Mouse (Mus musculus): ENCODE measurements at regions not wholly inside any gene's neighbourhood (a gene's known extent, or its start where the extent isn't known, plus 50 kb on each side); places are given as distances from the start of the nearest gene placed in this dataset.

DNA sequence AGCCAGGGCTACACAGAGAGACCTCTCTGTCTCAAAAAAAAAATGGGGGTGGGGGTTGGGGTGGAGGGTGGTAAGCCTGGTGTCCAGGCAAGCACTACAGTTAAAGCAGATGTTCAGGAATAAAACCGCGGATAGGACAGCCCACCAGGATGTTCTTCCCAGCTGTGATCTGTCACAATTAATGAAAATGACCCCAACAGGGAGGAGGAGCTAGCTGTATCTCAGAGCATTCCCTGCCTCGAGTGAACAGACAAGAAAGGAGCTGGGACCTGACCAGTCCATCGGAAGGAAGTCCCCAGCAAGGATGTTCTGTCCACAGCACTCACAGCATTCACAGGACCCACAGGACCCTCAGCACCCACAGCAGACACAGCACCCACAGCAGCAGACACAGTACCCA is 80.4 kb downstream of the Utp6 start:
- intact Hi-C loops (cut with DNase I): no loop called here
- no peak for DNase-seq

DNA sequence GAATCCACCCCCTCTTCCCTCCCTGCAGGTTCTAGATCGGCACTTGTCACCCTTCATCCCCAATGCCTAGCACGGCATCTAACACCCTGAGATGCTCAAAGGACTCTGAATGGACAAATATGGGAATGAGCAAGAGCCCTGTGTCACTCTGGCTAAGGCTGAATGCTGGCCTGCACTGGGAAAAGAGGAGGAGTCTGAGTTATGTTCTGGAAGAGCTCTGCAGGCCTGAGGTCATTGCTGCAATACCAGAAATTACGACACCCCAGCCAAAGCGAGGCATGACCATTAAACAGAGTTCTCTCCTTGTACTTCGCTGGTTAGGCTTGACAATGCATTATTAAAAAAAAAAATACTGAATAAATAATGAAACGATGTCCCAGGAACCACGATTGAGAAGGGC is 84.1 kb downstream of the Utp6 start:
- peak; percentile 28 to 36 for DNase-seq
- intact Hi-C loops (cut with DNase I): no loop called here

DNA sequence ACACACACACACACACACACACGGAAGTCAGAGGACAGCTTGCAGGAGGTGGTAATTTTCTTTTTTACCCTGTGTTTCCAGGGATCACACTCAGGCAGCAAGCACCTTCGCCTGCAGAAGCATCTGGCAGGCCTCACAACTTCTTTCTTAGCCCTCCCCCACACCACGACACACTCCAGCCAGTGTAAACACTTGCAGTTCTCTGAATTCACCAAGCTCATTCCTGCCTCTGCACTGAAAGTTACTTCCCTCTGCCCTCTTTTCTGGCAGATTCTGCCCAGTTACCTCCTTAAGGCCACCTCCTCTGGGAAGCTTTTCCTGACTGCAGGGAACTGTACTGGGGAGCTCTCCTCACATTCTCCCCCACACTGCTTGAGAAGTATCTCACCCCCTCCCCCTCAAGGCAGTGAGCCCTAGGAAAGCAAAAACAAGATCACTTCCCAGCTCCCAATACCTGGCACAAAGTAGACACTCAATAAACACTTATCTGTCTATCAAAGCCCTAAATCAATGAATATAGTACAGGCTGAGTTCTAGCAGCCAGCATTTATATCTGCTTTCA is 84.9 kb downstream of the Utp6 start:
- no peak for DNase-seq
- intact Hi-C loops (cut with DNase I): no loop called here

DNA sequence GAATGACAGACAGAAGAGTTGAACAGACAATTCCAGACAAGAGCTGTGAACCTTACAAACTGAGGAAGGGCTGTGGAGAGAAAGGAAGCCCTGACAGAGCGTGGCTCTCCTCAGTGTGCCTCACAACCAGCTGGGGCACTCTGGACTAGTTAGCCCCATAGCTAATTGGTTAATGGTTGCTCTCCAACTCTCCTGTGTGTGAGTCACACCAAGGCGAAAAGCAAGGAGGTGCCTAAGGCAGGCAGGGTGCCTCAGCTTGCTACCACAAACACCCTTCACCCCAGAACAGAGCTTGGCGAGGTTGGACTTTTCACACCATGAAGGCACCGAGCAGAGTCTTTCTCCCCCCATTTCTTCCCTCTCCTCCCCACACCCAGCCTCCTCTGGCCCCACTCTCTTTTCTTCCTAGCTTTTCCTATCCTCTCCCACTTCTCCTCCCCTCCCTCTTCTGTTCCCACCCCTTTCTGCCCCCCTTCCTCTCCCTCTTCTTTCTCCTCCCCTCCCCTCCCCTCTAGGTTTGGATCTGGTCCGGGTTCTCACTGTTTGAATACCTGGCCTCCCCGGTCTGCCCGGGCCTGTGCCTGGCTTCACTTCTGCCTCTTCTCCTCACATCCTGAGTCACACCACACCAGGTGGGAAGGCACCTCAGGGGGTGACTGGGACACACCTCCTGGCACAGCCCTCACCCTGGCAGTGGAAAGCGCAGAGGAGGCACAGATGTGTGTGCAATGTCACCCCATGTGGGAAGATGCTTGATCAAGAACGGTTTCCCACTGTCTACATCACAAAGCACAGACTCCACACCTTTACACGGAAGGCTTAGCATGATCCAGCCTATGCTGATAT is 90.2 kb downstream of the Utp6 start:
- DNase-seq: no peak
- intact Hi-C loops (cut with DNase I): no loop called here

DNA sequence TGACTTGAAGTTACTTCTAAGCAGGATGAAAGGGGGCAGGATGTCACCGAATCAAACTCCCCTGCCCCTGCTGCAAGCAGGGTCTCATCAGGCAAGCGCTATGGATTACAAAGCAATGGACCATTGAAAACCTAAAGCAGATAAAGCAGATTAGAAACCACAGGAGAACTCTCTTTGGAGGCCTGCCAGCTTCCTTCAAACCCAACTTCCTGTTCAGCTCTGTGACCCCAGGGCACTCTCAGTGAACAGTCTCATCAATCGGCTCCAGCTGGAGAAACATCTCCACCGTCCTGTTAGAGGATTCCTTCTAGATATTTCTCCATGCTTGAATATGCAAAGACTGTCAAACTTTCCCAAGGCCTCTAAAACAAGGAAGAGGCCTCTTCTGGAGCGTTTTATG is 92.0 kb downstream of the Utp6 start:
- peak; percentile 34 to 36 for DNase-seq
- intact Hi-C loops (cut with DNase I): no loop called here

DNA sequence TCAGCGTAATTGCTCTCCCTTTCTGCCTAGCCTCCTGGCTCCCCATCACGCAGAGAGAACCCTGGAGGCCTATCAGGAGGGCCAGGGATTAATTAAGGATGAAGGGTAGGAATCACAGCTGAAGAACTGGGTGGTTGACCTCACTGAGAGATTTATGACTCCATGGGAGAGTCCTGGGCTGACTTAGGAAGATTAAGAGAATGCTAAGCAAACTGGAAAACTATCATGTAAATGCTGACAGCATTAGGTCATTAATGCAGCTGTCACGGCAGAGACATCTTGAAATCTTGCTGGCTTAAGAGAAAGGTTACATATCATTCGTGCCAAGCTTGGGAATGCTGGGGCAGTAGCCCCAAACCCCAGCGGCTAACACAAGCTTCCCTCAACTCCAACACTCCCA is 93.2 kb downstream of the Utp6 start:
- intact Hi-C loops (cut with DNase I): no loop called here
- no peak for DNase-seq

DNA sequence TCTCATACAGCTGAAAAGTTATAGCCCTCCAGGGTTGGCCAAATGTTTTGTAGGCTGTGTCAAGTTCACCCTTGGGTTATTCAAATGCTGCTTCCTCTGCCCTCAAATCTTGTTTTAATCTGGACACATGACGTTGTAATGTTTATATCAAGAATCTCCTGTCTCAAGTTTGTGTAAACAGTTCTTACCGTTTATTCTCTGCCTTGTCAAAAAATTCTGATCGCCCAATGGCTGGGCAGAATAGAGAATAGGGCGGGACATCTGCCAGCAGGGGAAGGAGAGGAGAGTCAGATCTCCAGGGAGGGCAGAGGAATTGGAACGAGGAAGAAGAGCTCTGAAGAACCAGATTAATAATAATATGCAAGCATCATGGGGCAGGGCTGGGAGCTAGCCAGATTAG is 97.4 kb downstream of the Utp6 start:
- intact Hi-C loops (cut with DNase I): no loop called here

DNA sequence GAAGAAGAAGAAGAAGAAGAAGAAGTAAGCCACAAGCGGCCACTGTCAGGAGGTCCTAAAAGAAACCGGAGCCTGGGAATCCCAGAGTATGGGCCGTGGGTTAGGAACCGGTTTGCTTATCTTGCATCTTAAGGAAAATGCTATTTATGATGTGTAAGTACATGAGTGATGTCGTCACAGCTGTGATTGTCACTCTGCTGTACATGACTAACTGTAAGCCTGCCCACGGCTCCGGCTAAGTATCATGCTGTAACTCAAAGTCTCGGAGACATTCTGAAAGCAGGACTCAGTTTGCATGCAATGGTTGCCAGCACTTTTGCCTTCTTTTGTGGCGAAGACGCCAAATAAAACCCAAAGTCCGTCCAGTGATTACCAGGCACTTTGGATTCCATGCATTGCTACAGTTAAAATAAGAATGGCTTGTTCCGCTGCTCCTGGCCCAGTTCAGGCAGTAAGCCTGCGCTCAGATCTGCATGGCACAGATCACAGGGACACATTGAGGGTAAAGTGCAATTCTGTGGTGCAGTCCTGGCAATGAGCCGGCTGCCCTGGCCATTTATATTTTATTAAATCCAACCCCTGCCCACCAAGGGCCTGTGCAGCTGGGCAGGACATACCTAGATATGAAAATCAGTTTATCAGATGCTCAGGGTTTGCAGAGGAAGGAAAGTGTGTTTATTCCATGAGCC is 98.6 kb downstream of the Utp6 start:
- intact Hi-C loops (cut with DNase I): no loop called here
- no peak for DNase-seq

More for the DNA sequence above, 97.4 kb downstream of the Utp6 start:
- DNase-seq: no peak

DNA sequence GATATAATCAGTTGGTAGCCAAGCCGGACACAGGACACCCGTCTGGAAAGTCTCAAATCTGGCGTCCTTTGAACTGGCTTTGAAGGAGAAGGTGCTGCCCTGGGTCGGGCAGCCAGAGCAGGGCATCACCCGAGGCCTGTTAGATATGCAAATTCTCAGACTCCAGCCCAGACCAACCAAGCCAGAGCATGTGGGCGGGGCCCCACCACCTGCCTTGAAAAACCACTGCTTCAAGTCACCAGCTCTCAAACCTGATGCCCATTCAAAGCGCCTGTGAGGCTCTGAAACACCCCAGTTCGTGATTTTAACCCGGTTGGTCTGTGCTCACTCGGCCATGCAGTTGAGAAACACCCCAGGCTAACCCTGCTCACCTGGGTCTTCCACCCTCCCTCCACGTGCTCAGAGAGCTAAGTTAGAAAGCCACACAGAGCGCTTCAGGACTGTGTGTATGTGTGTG is 101.6 kb downstream of the Utp6 start:
- intact Hi-C loops (cut with DNase I): no loop called here

DNA sequence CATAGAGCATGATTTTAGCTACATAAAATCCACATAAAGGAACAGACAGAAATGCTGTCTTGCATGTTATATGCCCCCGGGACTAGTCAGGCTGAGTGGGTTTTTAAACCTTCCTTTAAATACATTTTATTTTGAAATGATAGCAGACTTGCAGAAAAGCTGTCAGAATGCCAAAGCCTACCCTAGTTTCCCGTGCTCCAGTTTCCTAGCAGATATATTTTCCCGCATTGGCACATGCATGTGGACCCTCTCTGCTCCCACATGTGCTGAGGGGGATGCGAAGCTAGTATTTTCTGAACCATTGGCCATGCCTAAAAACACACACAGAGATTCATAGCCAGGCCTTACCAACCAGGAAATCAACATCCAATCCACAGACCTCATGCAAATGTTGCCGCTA is 105.8 kb downstream of the Utp6 start:
- intact Hi-C loops (cut with DNase I): no loop called here
- no peak for DNase-seq

More for the DNA sequence above, 101.6 kb downstream of the Utp6 start:
- DNase-seq: no peak

DNA sequence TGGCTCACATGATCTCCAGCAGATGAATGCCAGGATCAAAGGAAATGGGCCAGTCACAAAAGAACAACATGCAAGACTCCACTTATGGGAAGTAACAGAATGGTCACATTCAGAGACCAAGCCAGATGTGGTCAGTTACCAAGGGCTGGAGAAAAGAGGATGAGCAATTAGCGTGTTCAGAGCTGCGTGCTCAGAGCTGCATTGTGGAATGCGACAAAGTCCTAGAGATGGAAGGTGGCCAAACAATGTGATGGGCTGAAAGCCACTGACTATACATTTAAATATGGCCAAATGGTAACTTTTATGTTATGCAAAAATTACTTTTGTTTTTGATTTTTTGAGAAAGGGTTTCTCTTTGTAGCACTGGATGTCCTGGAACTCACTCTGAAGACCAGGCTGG is 112.6 kb downstream of the Utp6 start:
- intact Hi-C loops (cut with DNase I): no loop called here
- no peak for DNase-seq

DNA sequence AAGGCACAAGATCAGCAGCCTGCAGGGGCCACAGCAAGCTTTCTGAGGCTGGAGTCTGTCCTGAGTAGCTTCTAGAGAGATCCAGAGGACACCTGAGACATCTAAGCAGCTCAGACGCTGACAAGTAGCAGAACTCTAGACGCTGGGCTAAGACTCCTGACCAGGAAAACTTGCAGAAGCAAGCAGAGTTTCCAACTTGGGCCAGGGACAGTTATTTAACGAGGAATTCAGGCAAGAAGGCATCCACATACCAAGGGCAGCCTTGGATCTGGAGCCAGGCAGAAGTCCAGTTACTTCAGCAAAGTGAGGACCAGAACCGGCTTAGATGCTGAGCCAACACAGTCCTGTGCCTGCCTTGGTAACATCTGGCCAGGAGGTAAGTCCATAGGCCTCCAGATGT is 117.8 kb downstream of the Utp6 start:
- intact Hi-C loops (cut with DNase I): no loop called here

DNA sequence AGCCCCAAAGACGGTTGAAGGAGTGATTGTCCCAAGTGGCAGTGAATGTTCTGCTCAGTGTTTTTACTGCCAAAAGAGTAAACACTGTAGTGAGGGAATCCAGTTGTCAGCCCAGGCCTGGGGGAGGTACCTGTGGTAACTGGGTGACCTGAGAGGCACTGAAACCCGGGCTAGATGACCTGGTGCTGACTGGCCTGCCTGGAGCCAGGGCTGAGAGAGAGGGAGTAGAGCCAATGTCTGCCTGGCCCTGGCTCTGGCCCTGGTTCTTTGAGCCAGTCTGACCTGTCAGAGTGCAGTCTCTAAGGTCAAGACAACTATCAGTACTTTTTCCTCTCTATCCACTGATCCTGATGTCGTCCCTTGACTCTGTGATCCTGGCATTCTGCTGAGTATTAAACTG is 119.2 kb downstream of the Utp6 start:
- DNase-seq: no peak
- intact Hi-C loops (cut with DNase I): no loop called here

More for the DNA sequence above, 117.8 kb downstream of the Utp6 start:
- no peak for DNase-seq

DNA sequence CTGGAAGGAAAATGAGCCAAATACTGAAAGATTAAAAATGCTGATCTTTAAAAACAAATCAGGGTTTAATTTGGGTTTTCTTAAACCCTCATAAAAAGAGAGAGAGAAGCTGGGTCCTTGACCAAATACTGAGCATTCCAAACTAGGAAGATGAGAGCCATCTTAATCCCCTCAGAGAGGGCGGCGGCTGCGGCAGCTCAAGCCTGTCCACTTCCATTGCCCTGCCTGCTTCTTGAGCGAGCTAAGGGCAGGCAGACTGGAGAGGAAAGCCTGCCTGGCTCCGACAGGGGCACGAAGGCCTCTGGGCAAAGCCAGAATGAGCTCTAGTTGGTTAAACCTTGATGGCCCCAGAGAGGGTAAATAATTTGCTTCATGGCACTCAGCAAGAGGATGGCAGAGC is 122.2 kb downstream of the Utp6 start:
- intact Hi-C loops (cut with DNase I): no loop called here
- DNase-seq: no peak

DNA sequence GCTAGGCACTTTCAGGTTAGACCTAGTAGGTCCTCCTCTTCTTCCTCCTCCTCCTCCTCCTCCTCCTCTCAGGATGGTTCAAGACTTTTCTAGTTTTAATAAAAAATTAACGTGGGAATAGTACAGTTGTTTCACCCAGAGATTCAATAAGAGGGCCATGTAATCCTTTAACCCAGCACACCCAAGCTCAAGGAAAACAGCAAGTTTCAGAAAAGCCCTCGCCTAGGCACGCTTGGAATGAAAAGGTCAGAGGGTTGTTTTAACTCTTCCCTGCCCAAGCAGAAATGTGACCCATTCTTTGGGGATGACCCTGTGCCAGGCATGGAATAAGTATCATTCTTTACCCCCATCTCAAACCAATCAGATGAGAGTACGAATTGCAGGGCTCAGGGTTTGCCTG is 124.1 kb downstream of the Utp6 start:
- no peak for DNase-seq
- intact Hi-C loops (cut with DNase I): no loop called here

DNA sequence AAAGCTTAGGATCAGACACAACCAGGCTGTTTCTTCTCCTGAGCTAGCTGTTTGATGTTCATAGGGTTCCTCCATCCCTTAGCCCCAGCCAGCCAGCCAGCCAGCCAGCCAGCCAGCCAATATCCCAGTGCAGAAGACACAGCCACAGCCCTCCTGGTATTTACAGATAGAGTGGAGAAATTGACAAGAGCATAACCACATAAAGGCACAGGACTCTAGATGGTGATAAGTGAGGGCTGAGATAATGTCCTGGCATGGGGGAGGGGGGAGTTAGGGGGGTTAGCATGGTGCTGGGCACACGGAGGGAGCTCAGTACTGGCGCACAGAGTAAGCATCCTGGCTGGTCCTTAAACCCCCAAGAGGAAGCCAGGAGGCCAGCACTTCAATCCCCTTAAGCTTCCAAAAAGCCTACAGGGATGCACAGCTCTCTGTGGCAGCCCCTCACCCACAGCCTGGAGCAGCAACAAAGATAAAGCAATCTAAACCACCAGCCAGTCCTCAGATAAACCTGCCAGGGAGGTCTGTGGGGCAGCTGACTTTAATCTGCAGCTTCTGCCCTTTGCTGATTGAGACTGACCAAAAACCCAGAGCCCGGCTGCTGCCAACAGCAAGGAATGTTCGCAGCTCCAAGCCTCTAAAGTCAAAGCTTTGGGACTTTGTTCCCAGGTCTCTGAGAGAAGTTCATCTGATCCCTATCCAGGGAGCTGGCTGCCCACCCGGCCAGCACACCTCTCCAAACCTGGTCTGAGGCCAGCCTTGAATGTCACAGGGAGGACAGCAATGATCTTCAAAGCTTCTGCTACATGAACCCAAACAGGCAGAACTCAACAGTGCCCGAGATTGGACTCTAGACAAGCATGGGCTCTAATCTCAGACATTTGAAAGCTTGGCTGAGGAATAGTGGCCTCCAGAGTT is 124.9 kb downstream of the Utp6 start:
- DNase-seq: peak in 1 of 2 experiments; percentile 41
- intact Hi-C loops (cut with DNase I): no loop called here

DNA sequence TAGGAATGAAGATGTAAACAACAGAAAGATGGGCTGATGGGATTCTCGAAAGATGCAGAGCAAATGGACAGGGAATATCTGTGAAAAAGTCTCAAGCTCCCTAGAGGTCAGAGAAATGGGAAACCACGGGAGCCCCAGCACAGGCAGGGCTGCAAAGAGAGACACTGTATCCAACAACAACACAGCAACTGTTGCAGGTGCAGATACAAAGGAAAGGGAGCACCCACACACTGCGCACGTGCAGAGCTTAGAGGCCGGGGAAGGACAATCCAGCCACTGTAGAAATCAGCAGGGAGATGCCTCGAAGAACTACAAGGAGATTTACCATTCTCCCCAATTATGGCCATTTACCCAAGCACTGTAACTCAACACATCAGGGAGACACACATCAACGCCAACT is 126.3 kb downstream of the Utp6 start:
- DNase-seq: no peak
- intact Hi-C loops (cut with DNase I): no loop called here

DNA sequence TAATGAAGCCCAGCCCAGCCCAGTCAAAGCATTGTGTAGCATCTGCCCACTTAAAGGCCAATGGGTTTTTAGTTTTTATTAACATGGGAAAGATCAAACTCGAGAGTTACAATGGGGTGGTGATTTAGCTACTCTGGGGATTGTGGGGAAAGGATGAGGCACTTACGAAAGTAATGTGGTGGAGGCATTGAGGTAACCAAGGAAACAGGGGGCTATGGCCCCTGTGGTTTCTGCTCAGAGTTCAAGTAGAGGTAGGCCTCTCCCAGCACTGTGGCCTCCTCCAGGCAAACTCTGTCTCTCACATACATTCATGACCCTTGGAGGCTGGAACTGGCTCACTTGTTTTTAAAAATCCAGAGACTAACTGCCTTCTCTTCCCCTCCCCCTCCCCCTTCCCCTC is 128.4 kb downstream of the Utp6 start:
- intact Hi-C loops (cut with DNase I): no loop called here
- no peak for DNase-seq

DNA sequence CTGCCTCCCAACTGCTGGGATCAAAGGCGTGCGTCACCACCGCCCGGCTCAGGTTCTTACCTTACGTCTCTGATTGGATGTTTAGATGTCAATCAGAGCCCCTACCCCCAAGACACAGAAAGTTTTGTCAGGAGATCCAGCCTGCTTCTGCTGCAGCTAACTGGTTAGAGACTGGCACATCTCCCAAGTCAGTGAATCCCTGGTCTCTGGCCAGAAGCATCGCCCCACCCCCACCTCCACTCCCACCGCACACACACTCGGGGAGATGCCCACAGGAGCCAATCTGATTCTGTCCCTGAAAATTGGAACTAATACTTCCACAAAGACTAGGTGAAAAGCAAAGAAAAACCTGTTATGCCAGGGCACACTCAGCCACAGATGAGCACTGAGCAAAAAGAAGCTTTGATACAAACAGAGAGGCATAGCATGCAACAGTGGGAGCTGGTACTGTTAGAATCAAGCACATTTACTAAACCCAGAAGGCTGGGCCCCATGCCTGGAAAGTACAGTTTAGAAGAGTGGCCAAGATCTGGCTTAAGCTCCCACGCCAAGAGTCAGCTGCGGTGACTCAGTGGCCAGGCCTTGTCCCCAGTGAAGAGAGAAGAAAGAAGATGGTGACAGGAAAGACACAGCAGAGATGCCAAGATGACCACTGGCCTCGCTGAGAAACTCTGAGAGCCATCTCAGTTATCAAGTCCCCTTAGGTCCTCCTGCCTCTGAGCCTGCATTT is 130.4 kb downstream of the Utp6 start:
- intact Hi-C loops (cut with DNase I): no loop called here
- peak; percentile 36 to 40 for DNase-seq

DNA sequence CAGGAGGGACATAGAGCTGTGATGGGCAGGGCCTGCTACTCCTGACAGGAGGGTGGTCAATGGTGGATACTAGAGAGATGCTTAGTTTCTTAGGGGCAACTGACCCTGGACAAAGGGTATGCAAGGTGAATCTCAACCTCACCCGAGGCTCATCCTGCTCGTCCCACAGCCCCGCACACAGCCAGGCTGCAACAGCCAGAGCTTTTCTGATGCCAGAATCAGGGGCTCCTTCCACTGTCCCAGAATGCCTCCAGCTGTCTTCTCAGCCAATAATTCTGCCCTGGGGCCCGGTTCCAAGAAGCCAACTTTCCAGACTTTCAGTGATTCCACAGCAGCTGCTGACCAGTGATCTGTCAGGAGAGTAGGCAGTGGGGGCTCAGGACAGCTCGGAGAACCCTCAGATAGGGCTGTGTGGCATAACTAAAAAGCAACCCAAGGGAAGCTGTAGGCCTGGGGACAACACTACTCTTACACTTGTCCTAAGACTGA is 131.6 kb downstream of the Utp6 start:
- intact Hi-C loops (cut with DNase I): no loop called here
- no peak for DNase-seq
